Mouse (Mus musculus) gastrocnemius, postnatal 14 days (tissue): ENCODE measurements at regions not wholly inside any gene's neighbourhood (a gene's known extent, or its start where the extent isn't known, plus 50 kb on each side); places are given as distances from the start of the nearest gene placed in this dataset.

Experiments used
- DNase-seq: peaks from one replicate; pipeline ENCODE4 v3.0.0; 2021; ENCODE audit warnings: mixed read lengths
- intact Hi-C: fragments of 180-260 bp; cut with DNase I; formaldehyde crosslinking; loops from one replicate; pipeline ENCODE4 v1.15.1; 2025; ENCODE audit warnings: low total_unique reads

GRCm38 (mm10) chr1:60823006-60823665 is 63.7 kb upstream of the Ctla4 start:
- peak; percentile 37 for DNase-seq
- intact Hi-C loops, result no loop called here

- intact Hi-C loops, result no loop called here
- DNase-seq, result no peak
Observed at GRCm38 (mm10) chr1:60824218-60825125, 62.3 kb upstream of the Ctla4 start.

- intact Hi-C loops, result no loop called here
Observed at GRCm38 (mm10) chr1:60825256-60826186, 61.3 kb upstream of the Ctla4 start.

DNA sequence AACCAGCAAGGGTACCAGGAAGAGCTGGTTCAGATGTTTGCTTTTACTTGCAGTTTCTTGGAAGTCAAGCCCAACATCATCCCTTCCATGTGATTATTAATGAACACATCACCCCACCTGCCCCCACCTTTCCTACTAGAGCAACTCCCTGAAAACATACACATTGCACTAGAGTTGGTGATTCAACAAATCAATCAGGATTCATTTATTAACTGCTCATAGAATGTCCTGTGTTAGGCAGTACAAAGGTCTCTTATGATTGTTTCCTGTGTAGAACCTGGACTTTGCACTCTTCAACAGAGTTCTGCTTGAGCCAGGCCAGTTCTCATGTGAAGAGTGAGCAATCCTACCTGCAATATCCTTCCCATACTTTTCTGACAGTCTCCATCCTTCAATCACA is 59.8 kb upstream of the Ctla4 start:
- intact Hi-C loops, result no loop called here

More at GRCm38 (mm10) chr1:60825256-60826186, 61.3 kb upstream of the Ctla4 start:
- peak; percentile 48 for DNase-seq

GRCm38 (mm10) chr1:60828152-60828551 is 58.6 kb upstream of the Ctla4 start:
- DNase-seq, result no peak
- intact Hi-C loops, result no loop called here

More for the DNA sequence above, 59.8 kb upstream of the Ctla4 start:
- no peak for DNase-seq

- no peak for DNase-seq
- intact Hi-C loops, result no loop called here
Observed at GRCm38 (mm10) chr1:60829849-60830248, 57.0 kb upstream of the Ctla4 start.

- intact Hi-C loops, result no loop called here
- DNase-seq, result no peak
Observed at GRCm38 (mm10) chr1:60833668-60834067, 53.1 kb upstream of the Ctla4 start.
